Mouse (Mus musculus) G1E (cell line): ENCODE measurements around the gene B3galt2. TPM values are rescaled to one million over a fixed set of nuclear protein-coding genes. Genes with fewer than 3 reads are reported as not detected.

ENCODE experiments used
- ATAC-seq: 2 replicates; pipeline ENCODE4 v1.8.0; 2016; ENCODE audit warnings: mild to moderate bottlenecking; ENCODE audit not compliant: insufficient number of reproducible peaks, poor library complexity, low FRiP score, severe bottlenecking; ENCODE audit errors: extremely low read depth
- DNase-seq: peaks from one replicate; pipeline ENCODE4 v3.0.0; 2012; ENCODE audit warnings: low spot score
- H3K27me3 ChIP-seq: 2 replicates; pipeline ENCODE4 v1.6.1; 2012; ENCODE audit warnings: mild to moderate bottlenecking, low read length, inconsistent platforms; ENCODE audit not compliant: insufficient read depth
- H3K36me3 ChIP-seq: replicated peaks from 2 replicates; pipeline ENCODE3; 2012; ENCODE audit warnings: mild to moderate bottlenecking, inconsistent platforms
- H3K4me1 ChIP-seq: 2 replicates; pipeline ENCODE4 v1.6.1; 2012; ENCODE audit warnings: low read depth, low read length, inconsistent platforms, mixed read lengths; ENCODE audit not compliant: insufficient read depth
- H3K4me3 ChIP-seq: 2 replicates; pipeline ENCODE4 v1.5.1; 2012; ENCODE audit warnings: low read depth, mild to moderate bottlenecking, inconsistent platforms, low read length, moderate library complexity, mixed read lengths
- H3K9me3 ChIP-seq: replicated peaks from 2 replicates; pipeline ENCODE4 v1.6.1; 2012; ENCODE audit warnings: inconsistent platforms
- CTCF ChIP-seq: IDR thresholded peaks from 2 replicates; pipeline ENCODE4 v1.5.1; 2012; ENCODE audit warnings: low read depth, low read length, inconsistent platforms, mixed read lengths
- GATA1 ChIP-seq: IDR thresholded peaks from 2 replicates; pipeline ENCODE4 v1.6.1; 2012; ENCODE audit warnings: borderline replicate concordance, low read length, inconsistent platforms, mixed read lengths
- GATA2 ChIP-seq: IDR thresholded peaks from 2 replicates; pipeline ENCODE4 v1.6.1; 2012; ENCODE audit warnings: low read depth, low read length, inconsistent platforms, borderline replicate concordance
- POLR2AphosphoS5 ChIP-seq: IDR thresholded peaks from 2 replicates; pipeline ENCODE4 v1.6.1; 2012; ENCODE audit warnings: low read depth, low read length, inconsistent platforms; ENCODE audit not compliant: insufficient replicate concordance
- TAL1 ChIP-seq: conservative IDR thresholded peaks from 2 replicates; pipeline ENCODE4 v1.6.1; 2012; ENCODE audit warnings: low read depth, low read length, inconsistent platforms, mixed read lengths
- polyA plus RNA-seq: library from polyadenylated mRNA; stranded (reverse); fragments of >175 nt; gene quantifications from 2 replicates; pipeline ENCODE4 v1.2.3, GENCODE M21; 2012
- total RNA-seq, 2 experiments: library from RNA; stranded (forward) in 1 of 2; stranded (reverse) in 1 of 2; fragments of 200-1000 nt in 1 of 2; fragments of >200 nt in 1 of 2; fragmentation: Nextera tagmentation in 1 of 2; gene quantifications; 2 replicates each; pipeline ENCODE4 v1.2.3; 2014 to 2017

B3galt2 gene
- total RNA-seq (2014; fragmentation: Nextera tagmentation) (not detected in 2 replicates), total RNA-seq (2017) (0.12 and 0.16 TPM in 2 replicates), polyA plus RNA-seq (not detected in 2 replicates)

DNA sequence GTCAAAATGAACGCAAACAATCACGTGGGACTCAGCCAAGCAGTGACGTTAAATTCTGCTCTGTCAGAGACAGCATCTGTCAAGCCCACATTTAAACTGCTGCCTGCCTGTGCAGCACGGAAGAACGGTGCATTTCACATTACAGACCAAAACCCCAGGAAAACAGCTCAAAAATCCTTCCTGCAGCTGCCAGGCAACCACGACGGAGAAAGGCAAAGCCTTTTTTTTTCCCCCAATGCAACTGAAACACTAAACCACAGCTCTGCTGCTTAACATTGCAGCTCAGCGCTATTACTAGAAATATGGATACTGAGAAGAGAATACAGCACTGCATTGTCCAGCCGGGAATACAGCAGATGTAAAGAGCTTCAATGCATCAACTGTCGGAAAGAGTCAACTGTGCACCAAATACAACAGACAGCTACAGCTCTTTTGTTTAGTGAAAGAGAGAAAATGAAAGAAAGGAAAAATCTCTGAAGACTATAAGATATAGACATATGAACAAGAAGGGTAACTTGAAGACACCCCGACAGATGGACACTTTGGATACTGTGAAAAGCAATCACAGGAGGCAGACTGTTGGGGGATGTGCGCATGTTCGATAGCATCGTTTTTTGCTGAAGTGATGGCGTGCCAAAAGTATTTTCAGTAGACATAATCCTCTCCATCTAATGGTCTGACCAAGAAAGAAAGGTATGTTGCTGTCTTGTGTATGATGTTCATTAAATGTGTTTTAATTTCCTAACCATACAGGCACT, at the start of gene B3galt2:
B3galt2 (plus strand) TSS at position 15 of the 758 bp plus-strand sequence.
- no peak for TF ChIP-seq CTCF
- TF ChIP-seq POLR2AphosphoS5: no peak
- no peak for TF ChIP-seq GATA1
- no peak for TF ChIP-seq GATA2
- no peak for TF ChIP-seq TAL1
- Histone ChIP-seq H3K9me3 (no peaks in the 10 kb centered on the region), H3K4me1 (peaks cover 10% of the 10 kb centered on the region), H3K27me3 (no peaks in the 10 kb centered on the region), H3K36me3 (peaks cover 20% of the 10 kb centered on the region), H3K4me3 (no peak within 1 kb of the TSS)
- no peak for DNase-seq
- ATAC-seq: no peak

DNA sequence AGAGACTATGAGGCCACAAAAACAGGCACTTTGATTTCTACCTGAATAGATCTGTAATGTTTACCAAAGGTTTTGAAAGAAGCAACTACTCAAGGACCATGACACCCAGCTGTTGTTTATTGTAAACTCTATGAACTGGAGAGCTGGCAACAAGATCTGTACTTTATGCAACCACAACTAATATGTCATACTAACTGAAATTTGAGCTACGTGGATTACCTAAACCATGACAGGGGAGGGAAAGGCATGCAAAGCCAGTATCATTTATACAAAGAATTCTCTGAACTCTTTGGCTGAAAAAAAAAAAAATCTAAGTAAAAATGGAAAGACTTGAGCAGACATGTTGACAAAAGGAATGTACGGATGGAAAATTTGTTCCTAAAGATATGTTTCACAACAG, 43.6 kb upstream of the B3galt2 start:
- no peak for TF ChIP-seq POLR2AphosphoS5
- no peak for TF ChIP-seq TAL1
- TF ChIP-seq CTCF: no peak
- TF ChIP-seq GATA1: no peak
- no peak for TF ChIP-seq GATA2
- H3K9me3 ChIP-seq: no peaks in the 10 kb centered on the region
- H3K36me3 ChIP-seq: peaks cover 9% of the 10 kb centered on the region
- H3K4me3 ChIP-seq: no peak overlapping the region
- no peaks in the 10 kb centered on the region for H3K27me3 ChIP-seq
- ATAC-seq (no peak), DNase-seq (no peak)
- no peaks in the 10 kb centered on the region for H3K4me1 ChIP-seq

DNA sequence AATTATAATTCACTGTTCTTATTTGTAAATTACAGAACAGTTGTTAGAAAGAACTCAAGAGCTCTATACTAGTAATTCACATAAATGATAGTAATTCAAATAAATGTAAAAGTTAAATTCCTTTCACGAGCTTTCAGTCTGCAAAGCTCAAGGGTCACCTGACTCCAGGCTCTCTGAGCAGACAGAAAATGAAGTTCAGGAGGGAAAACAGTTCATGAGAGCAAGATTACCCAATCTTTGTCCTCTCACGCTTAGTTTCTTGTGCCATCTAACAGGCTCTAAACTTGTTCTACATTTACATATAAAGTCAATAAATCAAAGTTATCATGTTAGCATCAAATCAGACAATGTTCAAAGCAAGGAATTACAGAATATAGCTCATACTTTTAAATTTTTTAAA, 31.6 kb upstream of the B3galt2 start:
- no peak for ATAC-seq
- TF ChIP-seq POLR2AphosphoS5 (no peak), CTCF (no peak), GATA2 (no peak), TAL1 (no peak), GATA1 (no peak)
- Histone ChIP-seq H3K9me3 (no peaks in the 10 kb centered on the region), H3K4me1 (no peaks in the 10 kb centered on the region; the same call in 1 of the 2 replicates), H3K27me3 (no peaks in the 10 kb centered on the region), H3K4me3 (no peak overlapping the region), H3K36me3 (peaks cover 46% of the 10 kb centered on the region)
- no peak for DNase-seq

DNA sequence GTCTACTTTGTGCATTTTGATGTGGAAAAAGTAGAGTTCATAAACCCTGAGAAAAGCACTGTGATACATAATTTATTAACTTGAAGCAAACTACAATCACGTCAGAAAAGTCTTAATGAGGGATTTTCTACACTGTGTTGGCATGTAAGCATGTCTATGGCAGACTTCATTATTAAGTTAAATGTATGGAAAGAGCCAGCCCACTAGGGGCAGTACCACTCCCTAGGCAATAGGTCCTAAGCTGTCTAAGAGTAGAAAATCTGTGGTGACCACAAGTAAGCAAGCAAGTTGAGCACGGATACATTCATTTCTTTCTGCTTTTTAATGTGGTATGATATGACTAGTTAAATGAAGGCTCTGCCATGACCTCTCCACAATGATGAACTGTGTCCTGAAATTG, 27.6 kb upstream of the B3galt2 start:
- H3K4me1 ChIP-seq: no peaks in the 10 kb centered on the region; the same call in 1 of the 2 replicates
- no peaks in the 10 kb centered on the region for H3K27me3 ChIP-seq
- no peak for ATAC-seq
- H3K4me3 ChIP-seq: no peak overlapping the region
- no peak for DNase-seq
- TF ChIP-seq TAL1 (no peak), GATA2 (no peak), GATA1 (no peak), POLR2AphosphoS5 (no peak), CTCF (no peak)
- peaks cover 59% of the 10 kb centered on the region for H3K36me3 ChIP-seq
- no peaks in the 10 kb centered on the region for H3K9me3 ChIP-seq

DNA sequence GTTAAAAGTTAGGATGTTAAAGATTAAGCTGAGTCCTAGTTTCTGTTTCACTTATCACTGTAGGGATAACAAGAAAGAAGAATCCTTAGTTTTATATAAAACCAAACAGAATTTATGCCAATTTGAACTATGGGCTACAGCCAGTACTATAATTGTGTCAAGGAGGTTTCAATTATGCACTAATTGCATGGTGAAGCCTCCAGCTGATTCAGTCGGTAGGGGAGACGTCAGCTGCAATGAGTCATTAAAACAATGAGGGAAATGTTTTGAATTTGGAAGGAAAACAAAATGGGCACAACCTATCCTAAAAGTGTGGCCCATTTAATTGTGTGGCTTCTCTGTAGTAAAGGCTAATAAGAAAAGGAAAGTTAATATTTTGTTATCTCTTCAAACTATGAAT, 20.7 kb upstream of the B3galt2 start:
- Histone ChIP-seq H3K36me3 (peaks cover 65% of the 10 kb centered on the region), H3K27me3 (no peaks in the 10 kb centered on the region), H3K4me1 (peaks cover 6% of the 10 kb centered on the region; the same call in 1 of the 2 replicates), H3K9me3 (no peaks in the 10 kb centered on the region), H3K4me3 (no peak overlapping the region)
- DNase-seq: no peak
- TF ChIP-seq GATA1: no peak
- no peak for TF ChIP-seq CTCF
- no peak for TF ChIP-seq GATA2
- no peak for TF ChIP-seq TAL1
- TF ChIP-seq POLR2AphosphoS5: no peak
- ATAC-seq: no peak

DNA sequence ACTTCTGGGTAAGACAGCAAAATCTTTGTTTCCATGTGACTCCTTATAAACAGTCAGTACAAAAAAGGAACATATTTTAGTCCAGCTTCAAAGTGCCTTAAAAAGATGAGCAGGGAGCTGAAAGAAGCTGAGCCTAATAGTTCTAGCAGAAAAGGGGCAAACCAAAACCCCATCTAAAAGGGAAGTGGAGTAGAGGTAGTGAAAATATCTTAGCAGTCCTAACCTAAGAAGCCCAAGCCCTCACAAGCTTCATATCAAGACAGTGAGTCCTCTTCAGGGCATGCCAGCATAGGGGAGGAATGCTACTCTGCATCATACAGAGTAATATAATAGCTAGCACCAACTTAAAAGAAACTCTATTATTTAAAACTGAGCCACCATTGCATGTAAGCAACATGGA, 18.5 kb upstream of the B3galt2 start:
- Histone ChIP-seq H3K9me3 (no peaks in the 10 kb centered on the region), H3K27me3 (no peaks in the 10 kb centered on the region), H3K4me3 (no peak overlapping the region), H3K36me3 (peaks cover 72% of the 10 kb centered on the region), H3K4me1 (peaks cover 10% of the 10 kb centered on the region; the same call in 1 of the 2 replicates)
- ATAC-seq: no peak
- DNase-seq: no peak
- no peak for TF ChIP-seq TAL1

DNA sequence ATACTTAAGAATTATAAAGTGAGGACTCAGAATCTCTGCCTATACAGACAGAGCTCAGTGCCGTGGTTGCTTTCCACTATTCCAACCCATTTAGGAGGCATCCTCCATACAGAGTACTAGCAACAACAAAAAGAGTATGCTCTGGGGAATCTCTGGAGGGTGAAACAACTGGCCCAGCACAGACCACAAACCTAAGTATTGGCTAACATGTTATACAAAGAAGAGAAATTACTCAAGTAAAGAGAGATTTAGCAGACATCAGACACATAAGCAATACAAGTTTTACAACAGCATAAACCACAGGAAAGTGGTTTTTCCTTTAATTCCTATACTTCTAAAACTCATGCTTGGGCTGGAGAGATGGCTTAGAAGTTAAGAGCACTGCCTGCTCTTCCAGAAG, 17.8 kb upstream of the B3galt2 start:
- Histone ChIP-seq H3K4me3 (no peak overlapping the region), H3K4me1 (peaks cover 10% of the 10 kb centered on the region; the same call in 1 of the 2 replicates), H3K36me3 (peaks cover 74% of the 10 kb centered on the region), H3K9me3 (no peaks in the 10 kb centered on the region), H3K27me3 (no peaks in the 10 kb centered on the region)
- 0 out of 2 replicates have a peak, but pooled peaks have one; percentile 2 for TF ChIP-seq POLR2AphosphoS5
- TF ChIP-seq TAL1: no peak
- ATAC-seq: no peak
- no peak for DNase-seq
